Mouse (Mus musculus): Measurements from ENCODE around the gene Cep41. TPM values are rescaled to one million over a fixed set of nuclear protein-coding genes. Genes with fewer than 3 reads are reported as not detected.

The Cep41 gene
- polyA plus RNA-seq, 1 experiment: 4.1 TPM

DNA sequence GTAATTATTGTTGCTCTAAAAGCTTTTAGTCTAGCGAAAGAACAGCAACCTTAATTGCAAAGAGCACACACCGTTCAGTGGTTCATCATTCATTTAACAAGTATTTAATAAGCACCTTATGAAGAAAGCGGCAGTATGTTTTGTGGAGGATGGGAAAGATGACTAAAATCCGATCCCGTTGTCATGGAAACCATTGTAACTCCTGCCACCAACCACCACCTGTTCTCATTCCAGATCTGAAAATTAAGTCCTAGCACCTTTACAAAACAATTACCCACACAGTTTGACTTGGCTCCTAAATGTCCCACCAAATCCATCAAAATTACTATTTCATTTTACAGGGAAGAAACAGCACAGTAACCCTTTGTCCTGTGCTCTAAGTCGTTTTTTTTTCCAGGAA is 660 bp upstream of the Cep41 start:
- TF ChIP-seq CTCF (IDR thresholded peaks at IDR 0.05; ENCODE audit: borderline replicate concordance, insufficient read depth, low read depth, low read length): no peak
- no peak for TF ChIP-seq POLR2A (IDR thresholded peaks at IDR 0.05; ENCODE audit: borderline replicate concordance, insufficient read depth, low read length)
- Histone ChIP-seq H3K27ac (ENCODE audit: insufficient read depth, low read length) (no peak overlapping the region), H3K4me3 (replicated peaks; ENCODE audit: insufficient read depth, low read depth, low read length) (peak overlapping the region; percentile 94), H3K4me1 (ENCODE audit: control insufficient read depth, insufficient read depth, low read length) (peaks cover 4% of the 10 kb centered on the region; the same call in 1 of the 2 replicates), H3K27me3 (ENCODE audit: control insufficient read depth, insufficient read depth, low read length) (no peaks in the 10 kb centered on the region)
- DNase-seq: peak; percentile 16 to 69
- 9% methylated on average over 6 of the region's 6 CpGs for WGBS

DNA sequence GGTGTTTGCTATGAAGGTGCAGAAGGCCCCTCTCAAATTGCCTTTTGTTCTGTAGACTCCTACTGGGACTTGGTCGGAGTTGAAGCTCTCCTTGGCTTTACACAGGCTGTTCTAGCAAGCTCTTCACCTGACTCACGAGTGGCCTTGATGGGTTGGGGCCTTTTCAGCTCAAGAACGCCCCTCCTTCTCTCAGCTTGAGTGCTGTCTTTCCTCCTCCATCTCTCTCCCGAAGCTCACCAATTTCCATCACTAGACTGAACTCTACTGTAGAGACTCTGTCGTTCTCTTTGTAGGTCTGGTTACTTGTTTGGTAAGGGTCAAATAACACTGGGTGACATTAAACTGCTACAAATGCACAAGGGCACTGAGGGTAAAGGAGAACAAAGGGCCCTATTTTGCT is 723 bp downstream of the Cep41 start:
- Histone ChIP-seq H3K4me3 (replicated peaks; ENCODE audit: insufficient read depth, low read depth, low read length) (peak overlapping the region; percentile 94), H3K4me1 (ENCODE audit: control insufficient read depth, insufficient read depth, low read length) (peaks cover 4% of the 10 kb centered on the region; the same call in 1 of the 2 replicates), H3K27me3 (ENCODE audit: control insufficient read depth, insufficient read depth, low read length) (no peaks in the 10 kb centered on the region), H3K27ac (ENCODE audit: insufficient read depth, low read length) (peak overlapping the region; percentile 73)
- WGBS: 67% methylated on average over 5 of the region's 5 CpGs
- TF ChIP-seq POLR2A (IDR thresholded peaks at IDR 0.05; ENCODE audit: borderline replicate concordance, insufficient read depth, low read length) (no peak), CTCF (IDR thresholded peaks at IDR 0.05; ENCODE audit: borderline replicate concordance, insufficient read depth, low read depth, low read length) (no peak)
- no peak for DNase-seq

DNA sequence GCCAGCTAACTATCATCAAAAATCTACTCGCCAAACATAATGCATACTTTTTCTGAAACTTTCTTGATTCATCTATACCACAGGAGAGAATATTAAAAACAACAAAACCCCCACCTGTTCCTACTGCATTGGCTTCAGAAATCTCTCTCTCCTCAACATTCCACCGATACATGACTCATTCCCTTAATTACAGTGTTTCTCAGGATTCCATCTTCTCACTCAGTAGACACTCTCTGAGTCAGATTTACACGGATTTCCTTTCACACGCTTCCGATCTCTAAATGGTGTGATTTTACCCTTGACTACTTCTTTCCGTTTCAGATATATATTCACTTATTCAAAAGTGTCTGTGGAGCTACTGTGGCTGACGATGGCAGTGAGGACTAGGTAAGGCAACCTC is 6.4 kb downstream of the Cep41 start:
- WGBS: 96% methylated on average over 7 of the region's 7 CpGs
- H3K4me3 ChIP-seq (replicated peaks; ENCODE audit: insufficient read depth, low read depth, low read length): no peak overlapping the region
- no peaks in the 10 kb centered on the region for H3K27me3 ChIP-seq (ENCODE audit: control insufficient read depth, insufficient read depth, low read length)
- H3K4me1 ChIP-seq (ENCODE audit: control insufficient read depth, insufficient read depth, low read length): no peaks in the 10 kb centered on the region
- DNase-seq: no peak
- no peak overlapping the region for H3K27ac ChIP-seq (ENCODE audit: insufficient read depth, low read length)
- TF ChIP-seq POLR2A (IDR thresholded peaks at IDR 0.05; ENCODE audit: borderline replicate concordance, insufficient read depth, low read length) (no peak), CTCF (IDR thresholded peaks at IDR 0.05; ENCODE audit: borderline replicate concordance, insufficient read depth, low read depth, low read length) (no peak)

DNA sequence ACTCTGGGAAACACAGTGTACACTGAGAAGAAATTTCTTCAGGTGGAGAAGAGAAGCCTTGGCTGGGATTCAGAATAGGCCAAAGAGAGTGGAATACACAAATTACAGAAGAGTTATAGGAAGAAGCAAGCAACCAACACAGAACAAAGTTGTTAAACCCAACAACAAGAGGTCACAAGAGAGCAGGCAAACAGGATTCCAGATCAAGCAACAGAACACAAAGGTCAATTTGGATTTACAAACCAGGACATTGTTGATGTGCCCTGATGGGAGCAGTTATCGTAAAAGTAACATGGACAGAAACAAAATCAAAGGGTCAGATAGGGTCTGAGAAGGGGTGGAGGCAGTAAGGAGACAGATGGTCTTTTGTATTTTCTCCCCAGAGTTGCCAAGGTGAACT is 9.0 kb downstream of the Cep41 start:
- Histone ChIP-seq H3K4me1 (ENCODE audit: control insufficient read depth, insufficient read depth, low read length) (no peaks in the 10 kb centered on the region), H3K27me3 (ENCODE audit: control insufficient read depth, insufficient read depth, low read length) (no peaks in the 10 kb centered on the region), H3K4me3 (replicated peaks; ENCODE audit: insufficient read depth, low read depth, low read length) (no peak overlapping the region), H3K27ac (ENCODE audit: insufficient read depth, low read length) (no peak overlapping the region)
- 91% methylated on average over 1 of the region's 1 CpGs for WGBS
- TF ChIP-seq CTCF (IDR thresholded peaks at IDR 0.05; ENCODE audit: borderline replicate concordance, insufficient read depth, low read depth, low read length): no peak
- no peak for TF ChIP-seq POLR2A (IDR thresholded peaks at IDR 0.05; ENCODE audit: borderline replicate concordance, insufficient read depth, low read length)
- DNase-seq: no peak

DNA sequence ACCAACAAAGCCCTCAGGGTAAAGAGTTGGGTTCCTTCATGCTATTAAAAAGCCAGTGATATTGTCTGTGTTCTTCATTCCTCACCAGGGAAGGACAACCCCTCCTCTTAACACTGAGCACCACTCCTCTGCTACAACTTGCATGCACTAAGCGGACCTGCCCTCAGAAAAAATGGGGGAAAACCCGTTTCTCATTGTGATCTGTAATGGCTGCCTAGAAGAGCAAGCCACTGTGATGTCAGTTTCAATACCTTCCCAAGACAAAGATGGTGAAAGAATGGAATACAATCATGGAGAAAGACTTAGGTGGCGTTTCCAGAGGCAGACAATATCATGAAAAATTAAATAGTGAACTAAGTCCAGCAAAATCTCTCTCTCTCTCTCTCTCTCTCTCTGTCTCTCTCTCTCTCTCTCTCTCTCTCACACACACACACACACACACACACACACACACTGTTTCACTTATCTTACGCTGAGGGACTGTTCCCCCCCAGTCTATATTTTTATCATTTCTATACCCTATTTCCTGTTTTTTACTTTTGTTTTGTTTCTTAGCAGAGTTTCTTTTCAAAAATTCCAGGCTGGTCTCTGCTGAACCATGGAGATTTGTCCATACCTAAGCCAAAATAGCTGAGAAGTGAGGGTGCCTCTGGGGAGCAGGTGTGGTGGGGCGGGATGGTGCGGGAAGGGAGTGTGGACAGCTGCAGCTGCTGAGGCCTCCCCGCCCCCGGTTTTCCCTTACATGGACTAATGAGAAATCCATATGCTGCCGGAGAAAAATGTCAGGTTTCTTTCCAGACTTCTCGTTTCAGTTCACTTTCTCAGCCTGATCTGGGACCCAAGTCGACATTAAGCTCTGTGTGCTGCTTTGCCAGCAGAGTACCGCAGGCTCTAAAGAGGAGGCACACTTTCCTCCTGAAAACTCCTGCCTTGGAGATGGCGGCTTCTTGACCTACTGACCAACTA is 11.3 kb downstream of the Cep41 start:
- Histone ChIP-seq H3K4me3 (replicated peaks; ENCODE audit: insufficient read depth, low read depth, low read length) (no peak overlapping the region), H3K27me3 (ENCODE audit: control insufficient read depth, insufficient read depth, low read length) (no peaks in the 10 kb centered on the region), H3K27ac (ENCODE audit: insufficient read depth, low read length) (no peak overlapping the region), H3K4me1 (ENCODE audit: control insufficient read depth, insufficient read depth, low read length) (peaks cover 2% of the 10 kb centered on the region; the same call in 1 of the 2 replicates)
- TF ChIP-seq POLR2A (IDR thresholded peaks at IDR 0.05; ENCODE audit: borderline replicate concordance, insufficient read depth, low read length) (no peak), CTCF (IDR thresholded peaks at IDR 0.05; ENCODE audit: borderline replicate concordance, insufficient read depth, low read depth, low read length) (no peak)
- WGBS: 66% methylated on average over 13 of the region's 13 CpGs
- DNase-seq: no peak

DNA sequence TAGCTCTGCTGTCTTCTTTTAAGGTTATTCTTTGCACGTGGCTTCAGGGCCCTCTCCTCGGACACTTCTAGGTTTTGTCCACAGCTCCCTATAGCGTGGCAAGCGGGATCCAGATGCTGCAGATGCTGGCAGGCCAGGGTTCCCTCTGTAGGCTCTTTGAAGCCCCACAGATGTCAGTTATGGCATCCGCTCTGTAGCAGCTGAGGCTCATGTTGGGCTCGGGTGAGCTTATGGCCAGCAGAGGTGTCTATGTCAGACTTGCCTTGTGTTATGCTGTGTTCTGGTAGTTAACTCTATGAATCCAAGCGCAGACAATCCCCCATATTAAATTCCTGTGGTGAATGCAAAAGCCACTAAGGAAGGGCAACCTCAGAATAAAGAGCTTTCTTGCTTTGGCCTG is 13.1 kb downstream of the Cep41 start:
- DNase-seq: no peak
- no peak overlapping the region for H3K27ac ChIP-seq (ENCODE audit: insufficient read depth, low read length)
- no peak for TF ChIP-seq POLR2A (IDR thresholded peaks at IDR 0.05; ENCODE audit: borderline replicate concordance, insufficient read depth, low read length)
- no peak for TF ChIP-seq CTCF (IDR thresholded peaks at IDR 0.05; ENCODE audit: borderline replicate concordance, insufficient read depth, low read depth, low read length)
- H3K4me1 ChIP-seq (ENCODE audit: control insufficient read depth, insufficient read depth, low read length): peaks cover 2% of the 10 kb centered on the region; the same call in 1 of the 2 replicates
- WGBS: 90% methylated on average over 7 of the region's 7 CpGs
- H3K4me3 ChIP-seq (replicated peaks; ENCODE audit: insufficient read depth, low read depth, low read length): no peak overlapping the region
- H3K27me3 ChIP-seq (ENCODE audit: control insufficient read depth, insufficient read depth, low read length): no peaks in the 10 kb centered on the region

DNA sequence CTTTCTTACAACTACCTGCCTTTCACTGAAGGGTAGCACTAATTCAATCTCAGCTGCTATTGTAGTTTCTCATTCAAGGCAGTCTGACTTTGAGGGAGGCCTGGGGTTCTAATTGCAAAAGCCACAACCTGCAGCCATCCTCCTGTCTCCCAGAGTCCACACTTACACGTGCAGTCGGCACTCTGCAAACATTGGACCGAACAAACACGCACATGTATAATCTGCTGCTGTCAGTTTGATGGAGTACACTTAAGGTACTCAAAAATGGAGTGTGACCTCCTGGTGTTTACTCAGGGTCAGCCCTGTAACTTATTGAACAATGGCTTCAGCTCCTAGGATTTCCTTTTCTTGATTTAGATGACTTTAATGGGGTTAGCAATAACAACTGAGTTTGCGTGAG is 14.0 kb downstream of the Cep41 start:
- Histone ChIP-seq H3K4me1 (ENCODE audit: control insufficient read depth, insufficient read depth, low read length) (peaks cover 2% of the 10 kb centered on the region; the same call in 1 of the 2 replicates), H3K4me3 (replicated peaks; ENCODE audit: insufficient read depth, low read depth, low read length) (no peak overlapping the region), H3K27ac (ENCODE audit: insufficient read depth, low read length) (no peak overlapping the region), H3K27me3 (ENCODE audit: control insufficient read depth, insufficient read depth, low read length) (no peaks in the 10 kb centered on the region)
- TF ChIP-seq POLR2A (IDR thresholded peaks at IDR 0.05; ENCODE audit: borderline replicate concordance, insufficient read depth, low read length): no peak
- 87% methylated on average over 5 of the region's 5 CpGs for WGBS
- DNase-seq: no peak

DNA sequence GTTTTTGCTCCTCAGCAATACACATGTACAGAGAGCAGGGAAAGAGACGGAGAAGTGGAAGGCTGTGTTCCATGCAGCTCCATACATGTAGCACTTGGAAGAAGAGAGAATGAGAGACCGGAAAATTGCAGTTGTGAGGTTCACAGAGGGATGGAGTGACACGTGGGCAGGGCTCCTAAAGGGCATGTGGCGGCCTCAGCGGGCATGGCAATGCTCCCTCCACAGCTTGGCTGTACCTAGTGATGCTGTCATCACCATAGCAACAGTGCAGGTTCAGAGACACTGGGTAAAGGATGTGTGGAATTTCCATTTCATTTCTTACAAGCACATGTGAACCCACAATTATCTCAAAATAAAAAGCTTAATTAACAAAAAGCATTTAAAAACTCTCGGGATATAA is 15.1 kb downstream of the Cep41 start:
- Histone ChIP-seq H3K4me1 (ENCODE audit: control insufficient read depth, insufficient read depth, low read length) (peaks cover 2% of the 10 kb centered on the region; the same call in 1 of the 2 replicates), H3K27me3 (ENCODE audit: control insufficient read depth, insufficient read depth, low read length) (no peaks in the 10 kb centered on the region), H3K4me3 (replicated peaks; ENCODE audit: insufficient read depth, low read depth, low read length) (no peak overlapping the region), H3K27ac (ENCODE audit: insufficient read depth, low read length) (no peak overlapping the region)
- TF ChIP-seq CTCF (IDR thresholded peaks at IDR 0.05; ENCODE audit: borderline replicate concordance, insufficient read depth, low read depth, low read length) (no peak), POLR2A (IDR thresholded peaks at IDR 0.05; ENCODE audit: borderline replicate concordance, insufficient read depth, low read length) (no peak)
- peak; percentile 29 to 59 for DNase-seq
- WGBS: 26% methylated on average over 6 of the region's 6 CpGs
